Mouse (Mus musculus) liver, adult 2 months (tissue): Measurements from ENCODE around the gene Rars.

Experiments
- CTCF ChIP-seq: fragments of 200-500 bp; IDR thresholded peaks from 2 replicates; pipeline ENCODE4 v1.5.1; 2011; ENCODE audit warnings: low read depth, low read length, control low read depth
- POLR2A ChIP-seq: fragments of 200-500 bp; IDR thresholded peaks from 2 replicates; pipeline ENCODE4 v1.6.1; 2011; ENCODE audit warnings: low read length, control low read depth; ENCODE audit not compliant: insufficient read depth; ENCODE audit errors: extremely low read depth

DNA sequence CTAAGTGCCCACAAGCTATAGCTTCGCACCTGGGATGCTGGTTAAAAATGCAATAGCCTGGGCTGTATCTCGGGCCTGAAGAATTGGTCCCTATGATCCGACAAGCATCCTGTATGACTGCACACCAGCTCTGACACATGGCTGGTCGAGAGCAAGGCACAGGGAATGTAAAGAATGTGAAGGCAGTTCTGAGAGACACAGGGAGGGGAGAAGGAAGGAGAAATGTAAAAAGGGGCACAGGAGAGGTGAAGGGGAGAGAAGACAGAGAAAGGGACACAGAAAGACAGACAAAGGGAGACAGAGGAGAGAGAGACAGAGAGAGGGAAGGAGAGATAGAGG, 44.2 kb upstream of the Rars start:
- TF ChIP-seq POLR2A (no peak), CTCF (no peak)
